Mouse (Mus musculus) E14TG2a.4 (cell line): ENCODE results near the gene Clec4a2.

Experiments
- CTCF ChIP-seq: conservative IDR thresholded peaks from 2 replicates; pipeline ENCODE4 v1.5.1; 2014; ENCODE audit warnings: low read length
- NANOG ChIP-seq: IDR thresholded peaks from 2 replicates; pipeline ENCODE4 v1.6.1; 2014; ENCODE audit warnings: borderline replicate concordance, low read length, mixed read lengths

GRCm38 (mm10) chr6:123170106-123170505 is 63.9 kb downstream of the Clec4a2 start:
- TF ChIP-seq CTCF (no peak), NANOG (no peak)
